Mouse (Mus musculus): ENCODE measurements around the gene Derl3.
"Not testable (repeated sequence)": the region's sequence is repeated elsewhere in the genome, so short reads cannot be mapped to it uniquely, and the experiment has no call there.

Gene Derl3

DNA sequence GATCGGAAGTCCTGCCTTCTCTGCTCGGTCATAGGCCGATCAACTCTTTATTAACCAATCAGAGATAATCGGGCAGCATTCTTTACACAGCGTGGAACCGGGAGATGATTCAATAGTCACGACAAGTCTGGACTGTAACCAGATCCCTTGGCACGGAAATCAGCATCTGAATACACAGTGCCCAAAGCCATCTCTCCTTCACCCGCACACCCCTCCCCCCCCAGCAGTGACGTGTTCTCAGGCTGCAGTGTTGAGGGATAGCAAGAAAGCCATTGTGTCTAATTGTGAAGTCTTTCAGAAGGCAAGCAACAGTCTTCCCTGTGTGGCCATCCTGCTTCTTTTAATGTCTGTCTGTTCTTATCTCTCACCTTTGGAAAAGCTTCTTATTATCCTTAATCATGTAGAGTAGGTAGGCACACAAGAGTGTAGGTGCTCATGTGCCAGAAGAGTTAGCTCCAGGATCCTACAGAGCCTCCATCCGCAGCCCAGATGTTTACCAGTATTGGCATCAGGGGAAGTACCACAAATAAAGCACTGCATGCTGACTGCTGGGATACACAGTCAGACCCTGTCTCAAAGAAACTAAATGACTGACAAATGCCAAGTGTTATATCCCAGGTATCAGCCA, 20.2 kb upstream of the Derl3 start:
- peak; percentile 81 for DNase-seq (ENCODE audit: low read depth)

DNA sequence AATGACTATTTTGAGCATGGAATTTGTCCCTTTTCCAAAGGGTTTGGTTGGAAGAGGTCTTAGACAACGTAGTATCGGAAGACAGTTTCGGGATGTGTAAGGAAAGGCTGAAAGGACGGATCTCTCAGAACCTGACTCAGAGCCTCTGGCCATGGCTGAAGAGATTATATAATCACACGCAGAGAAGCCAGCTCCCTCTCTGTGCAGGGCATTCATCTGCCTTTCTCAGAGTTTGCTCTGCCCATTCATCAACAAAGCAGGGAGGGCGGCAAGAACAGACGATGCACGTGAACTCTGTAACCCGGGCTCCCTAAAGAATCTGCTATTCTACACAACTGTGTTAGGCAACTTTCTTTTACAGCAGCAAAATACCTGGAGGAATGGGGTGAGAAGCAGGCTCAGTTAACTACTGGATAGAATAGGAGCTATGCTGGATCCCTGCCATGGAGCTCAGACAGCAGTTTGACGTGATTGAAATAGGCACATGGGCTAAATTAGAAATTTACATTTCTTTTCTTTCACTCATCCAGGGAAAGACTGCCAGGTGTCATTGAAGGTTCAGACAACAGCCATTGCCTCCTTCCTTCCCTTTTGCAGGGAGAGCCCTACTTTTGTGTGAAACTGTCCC, 19.6 kb upstream of the Derl3 start:
- peak; percentile 32 for DNase-seq (ENCODE audit: low read depth)

DNA sequence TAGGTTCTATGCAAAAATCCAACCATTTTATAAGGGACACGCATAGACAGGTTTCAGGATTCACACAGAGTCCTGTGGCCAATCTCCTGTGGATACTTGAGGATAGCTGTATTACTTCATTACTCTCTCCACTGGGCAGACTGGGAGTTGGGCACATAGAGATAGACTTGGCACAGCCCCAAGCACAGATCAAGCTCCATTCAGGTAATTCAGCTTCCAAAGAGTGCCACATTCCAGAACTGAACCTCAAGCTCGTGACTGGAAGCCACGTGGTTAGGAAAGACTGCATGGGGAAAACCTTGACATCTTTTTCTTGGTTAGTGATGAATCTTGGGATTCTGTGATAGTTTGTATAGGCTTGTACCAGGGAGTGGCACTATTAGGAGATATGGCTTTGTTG, 14.4 kb upstream of the Derl3 start:
- no peak for DNase-seq (ENCODE audit: low read depth)

DNA sequence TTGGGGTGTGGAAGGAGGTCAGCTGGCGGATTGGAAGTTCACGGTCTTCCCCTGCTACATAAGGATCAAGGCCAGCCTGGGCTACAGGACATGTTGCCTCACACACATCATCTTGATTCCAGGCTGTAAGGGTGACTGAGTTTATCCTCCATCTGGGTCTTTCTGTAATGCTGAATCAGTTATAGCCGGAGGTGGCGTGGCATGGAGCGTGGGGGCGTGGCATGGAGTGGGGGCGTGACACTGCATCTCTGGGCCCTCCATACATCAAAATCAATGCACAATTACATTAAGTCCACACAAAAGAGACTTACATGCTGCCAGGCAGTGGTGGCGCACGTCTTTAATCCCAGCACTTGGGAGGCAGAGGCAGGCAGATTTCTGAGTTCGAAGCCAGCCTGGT, 12.9 kb upstream of the Derl3 start:
- DNase-seq (ENCODE audit: low read depth), result no peak

DNA sequence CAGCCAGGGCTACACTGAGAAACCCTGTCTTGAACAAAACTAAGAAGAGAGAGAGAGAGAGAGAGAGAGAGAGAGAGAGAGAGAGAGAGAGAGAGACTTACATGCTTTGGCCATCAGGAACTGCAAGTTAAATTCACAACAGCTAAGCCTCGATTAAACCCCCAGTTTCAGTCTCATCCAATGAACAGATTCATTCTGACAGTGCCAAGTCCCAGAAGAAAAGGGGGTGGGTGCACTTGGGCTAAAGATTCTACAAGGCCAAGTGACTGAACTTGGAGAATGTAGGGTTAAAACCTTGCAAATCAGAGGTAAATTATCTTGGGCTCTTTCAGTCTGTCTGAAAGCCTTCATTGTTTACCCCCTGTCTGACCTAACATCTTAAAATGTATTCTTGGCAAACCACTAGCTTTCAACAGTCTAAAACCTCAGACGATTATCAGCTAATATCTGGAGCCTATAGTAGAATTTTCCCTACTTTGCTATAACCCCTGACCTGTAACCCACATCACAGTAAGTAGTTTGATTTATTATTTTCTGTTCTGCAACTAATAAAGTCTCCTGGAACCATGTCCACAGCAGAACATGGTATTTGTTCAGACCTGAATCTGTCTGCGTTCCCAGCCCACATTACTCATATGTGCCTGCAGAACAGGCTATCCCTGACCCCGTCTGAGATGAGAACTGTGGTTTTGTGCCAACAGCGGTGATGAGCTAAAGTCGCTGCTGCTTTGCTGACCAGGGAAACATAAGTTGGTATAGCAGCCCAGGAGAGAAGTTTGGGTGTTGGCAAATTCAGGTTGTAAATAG, 12.2 kb upstream of the Derl3 start:
- DNase-seq (ENCODE audit: low read depth), result peak; percentile 84

DNA sequence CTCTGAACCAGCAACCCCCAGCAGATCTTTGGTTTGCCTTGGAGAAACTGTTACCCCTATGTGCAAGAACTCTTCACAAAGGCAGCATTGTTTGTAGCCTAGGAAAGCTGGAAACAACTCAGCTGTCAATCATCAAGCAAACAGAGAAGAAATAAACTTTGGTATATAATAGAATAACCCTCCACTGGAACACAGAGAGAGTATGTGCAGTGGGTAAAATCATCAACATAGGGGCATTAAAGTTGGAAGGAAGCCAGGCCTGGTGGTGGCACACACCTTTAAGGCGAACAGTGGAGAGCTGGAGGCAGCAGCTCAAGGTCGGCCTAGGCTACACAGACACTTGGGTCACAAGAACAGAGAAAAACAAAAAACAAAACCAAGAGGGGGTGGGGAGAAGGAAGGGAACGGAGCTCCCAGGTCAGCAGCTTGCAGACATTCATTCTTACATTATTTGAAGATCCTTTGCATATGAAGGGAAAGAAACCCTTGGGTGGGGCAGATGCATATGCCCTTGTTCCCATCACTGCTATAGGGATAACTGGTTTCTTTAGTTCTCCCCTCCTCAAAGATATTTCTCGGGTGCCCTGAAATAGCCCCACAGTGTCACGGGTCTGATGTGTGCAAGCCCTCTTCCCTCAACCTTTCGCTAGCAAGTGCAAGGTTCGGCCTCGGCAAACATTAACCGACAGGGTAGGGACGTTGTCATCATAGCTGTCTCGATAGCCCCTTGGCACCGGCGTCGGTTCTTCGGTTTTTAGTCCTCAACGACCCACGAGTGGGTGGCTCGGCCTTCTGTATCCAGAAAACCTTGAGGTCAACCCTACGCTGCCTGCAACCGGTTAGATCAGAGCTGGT, 11.4 kb upstream of the Derl3 start:
- no peak for DNase-seq (ENCODE audit: low read depth)

DNA sequence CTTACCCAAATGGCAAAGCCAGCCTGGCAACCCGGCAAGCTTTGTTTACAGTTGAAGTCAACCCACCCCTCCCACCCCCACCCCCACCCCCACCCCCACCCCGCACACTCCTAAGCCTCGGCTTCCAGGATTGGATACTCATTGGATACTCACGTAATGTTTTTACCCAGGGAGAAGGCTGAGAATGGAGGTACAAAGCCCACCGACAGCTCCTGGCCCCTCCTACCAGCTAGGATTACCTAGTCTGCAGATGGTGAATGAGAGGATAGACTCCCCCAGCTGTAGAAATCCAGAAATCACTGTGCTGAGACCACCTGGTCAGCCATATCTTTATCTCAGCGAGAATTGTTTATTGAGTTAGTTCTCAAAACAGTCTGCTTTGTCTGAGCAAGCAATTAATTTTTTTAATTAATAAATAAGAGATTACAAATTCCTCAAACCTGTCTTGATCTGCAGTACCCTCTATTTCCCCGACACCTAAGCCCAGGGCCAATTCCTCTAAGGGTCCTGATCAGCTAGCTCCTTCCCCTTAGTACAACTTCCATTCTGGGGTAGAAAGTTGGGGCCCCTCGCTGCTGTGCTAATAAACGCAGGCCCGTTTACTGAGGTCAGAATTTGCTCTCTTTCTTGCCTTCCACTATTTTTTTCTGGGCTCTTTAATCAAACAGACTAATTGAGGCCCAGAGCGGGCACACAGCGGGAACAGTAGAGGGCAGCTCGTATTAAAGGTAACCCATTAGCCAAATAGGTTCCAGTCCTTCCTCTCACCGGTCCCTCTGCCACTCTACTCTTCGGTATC, 10.6 kb upstream of the Derl3 start:
- no peak for DNase-seq (ENCODE audit: low read depth)

DNA sequence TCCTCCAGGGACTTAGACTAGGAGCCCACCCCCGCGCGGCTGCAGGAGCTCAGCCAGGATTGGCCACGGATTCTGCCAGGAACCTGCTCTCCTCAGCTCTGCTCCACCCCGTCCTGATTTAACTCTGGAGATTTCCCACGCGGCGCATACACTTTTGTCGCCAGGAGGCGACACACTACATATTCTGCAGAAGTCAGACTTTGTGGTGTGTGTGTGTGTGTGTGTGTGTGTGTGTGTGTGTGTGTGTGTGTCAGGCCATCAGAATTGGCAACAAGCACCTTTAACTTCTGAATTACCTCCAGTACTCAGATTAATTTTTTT, 10.0 kb upstream of the Derl3 start:
- peak; percentile 77 for DNase-seq (ENCODE audit: low read depth)

DNA sequence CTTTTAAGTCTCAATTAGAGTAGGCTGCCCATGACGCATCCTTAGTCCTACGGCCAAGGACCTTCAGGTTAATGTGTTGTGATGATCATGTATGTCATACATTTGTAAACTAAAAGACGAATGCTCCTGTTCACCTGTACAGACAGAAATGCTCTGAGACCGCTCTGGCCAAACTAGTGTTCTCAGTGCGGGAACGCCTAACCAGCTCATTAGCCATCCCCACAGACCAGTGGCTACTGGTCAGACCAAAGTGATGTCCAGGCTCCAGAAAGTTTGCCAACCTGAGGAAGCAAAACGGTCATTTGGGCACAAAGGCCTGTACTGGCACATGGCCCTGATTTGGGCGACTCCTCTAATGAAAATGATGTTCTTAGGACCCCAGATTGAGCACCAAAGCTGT, 8.5 kb upstream of the Derl3 start:
- DNase-seq (ENCODE audit: low read depth), result no peak

DNA sequence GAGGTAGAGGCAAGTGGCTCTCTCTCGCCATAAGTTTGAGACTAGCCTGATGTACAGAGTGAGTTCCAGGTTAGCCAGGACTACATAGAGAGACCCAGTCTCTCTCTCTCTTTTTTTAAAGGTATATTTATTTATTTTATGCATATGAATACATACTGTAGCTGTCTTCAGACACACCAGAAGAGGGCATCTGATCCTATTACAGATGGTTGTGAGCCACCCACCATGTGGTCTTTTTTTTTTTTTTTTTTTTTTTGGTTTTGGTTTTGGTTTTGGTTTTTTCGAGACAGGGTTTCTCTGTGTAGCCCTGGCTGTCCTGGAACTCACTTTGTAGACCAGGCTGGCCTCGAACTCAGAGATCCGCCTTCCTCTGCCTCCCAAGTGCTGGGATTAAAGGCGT, 5.7 kb upstream of the Derl3 start:
- DNase-seq (ENCODE audit: low read depth), result not testable (repeated sequence)

DNA sequence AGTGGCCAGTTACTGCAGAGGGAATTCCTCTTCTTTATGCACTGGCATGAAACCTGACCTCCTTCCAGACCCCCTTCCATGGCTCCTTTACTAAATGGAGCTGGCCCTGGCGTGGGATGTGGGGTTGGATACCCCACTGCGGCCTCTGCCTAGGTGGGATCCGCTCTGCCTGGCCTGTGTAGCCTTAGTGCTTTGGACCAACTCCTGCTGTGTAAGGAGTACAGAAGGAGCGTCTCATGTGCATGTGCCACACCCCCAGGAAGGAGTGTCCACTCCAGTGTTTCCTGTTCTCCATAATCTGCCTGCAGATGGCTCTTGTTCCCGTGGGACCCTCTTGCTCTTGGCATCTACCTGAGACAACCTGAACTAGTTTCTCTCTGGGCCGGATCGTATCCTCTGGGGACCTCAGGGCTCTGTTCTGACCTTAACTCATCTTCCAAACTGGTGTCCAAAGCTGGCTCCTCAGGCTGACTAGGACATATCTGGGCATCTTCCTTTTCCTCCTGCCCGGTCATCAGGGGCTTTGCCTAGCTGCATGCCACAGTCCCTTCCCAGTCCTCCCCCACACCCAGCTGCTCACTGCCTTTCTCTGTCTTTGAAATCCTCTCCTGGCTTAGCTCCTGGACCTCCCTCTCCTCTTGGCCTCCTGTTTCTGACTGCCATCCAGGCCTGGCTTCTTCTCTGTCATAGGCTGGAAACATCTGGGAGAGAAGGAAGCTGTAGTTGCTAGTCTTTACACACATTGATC, 3.6 kb upstream of the Derl3 start:
- no peak for DNase-seq (ENCODE audit: low read depth)

DNA sequence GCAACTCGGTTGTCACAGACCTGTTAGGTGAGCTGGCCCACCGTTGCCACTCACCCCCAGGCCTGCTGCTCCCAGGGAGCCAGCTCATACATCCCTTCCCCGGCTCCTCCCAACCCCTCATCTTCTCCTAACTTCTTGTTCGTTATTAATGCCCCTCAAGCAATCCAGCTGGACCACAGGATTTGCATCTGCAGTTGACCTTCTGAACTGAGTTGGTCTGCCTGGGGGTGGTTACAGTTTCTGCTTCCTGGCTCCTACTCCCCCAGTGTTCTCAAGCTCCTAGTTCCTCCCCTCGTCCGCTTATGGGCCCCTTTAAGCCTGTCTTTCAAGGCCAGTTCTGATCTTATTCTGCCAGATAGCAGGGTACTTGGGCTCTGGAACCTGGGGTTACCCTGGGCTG, 1.4 kb downstream of the Derl3 start:
- DNase-seq (ENCODE audit: low read depth), result no peak

DNA sequence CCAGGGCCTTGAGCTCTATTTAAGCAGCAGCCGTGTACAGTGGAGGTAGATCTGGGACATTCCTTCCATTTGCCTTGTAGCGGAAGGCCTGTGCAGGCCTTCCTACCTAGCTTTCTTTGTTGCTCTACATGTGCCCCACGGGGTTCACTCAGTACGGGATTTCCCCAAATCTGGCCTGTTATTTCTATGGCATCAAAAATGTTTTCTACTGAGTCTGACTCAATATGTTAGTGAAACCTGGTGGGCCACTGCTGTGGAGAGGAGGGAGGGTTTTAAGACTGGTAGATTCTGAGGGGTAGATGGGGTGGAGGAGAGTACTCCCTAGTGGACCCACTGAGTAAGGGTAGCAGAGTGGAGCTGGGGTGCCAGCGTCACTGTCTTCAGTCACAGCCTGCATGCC, 2.5 kb downstream of the Derl3 start:
- no peak for DNase-seq (ENCODE audit: low read depth)

DNA sequence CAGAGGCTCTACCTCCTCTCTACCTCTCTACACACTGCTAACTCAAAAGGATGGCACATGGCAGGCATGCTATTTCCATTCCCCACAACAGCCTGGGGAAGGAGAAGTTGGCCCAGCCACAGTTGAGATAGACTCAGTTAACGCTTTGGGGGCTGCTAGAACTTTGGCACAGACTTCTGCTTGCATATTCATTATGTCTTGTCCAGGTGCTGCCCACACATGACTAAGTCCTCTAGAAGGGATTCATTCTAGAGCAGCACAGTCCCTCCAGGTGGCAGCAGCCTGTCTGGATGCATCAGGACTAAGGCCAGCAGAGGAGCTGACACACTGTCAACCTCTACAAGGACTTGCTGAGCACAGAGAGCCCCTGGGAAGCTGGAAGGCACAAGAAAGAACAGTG, 3.0 kb downstream of the Derl3 start:
- DNase-seq (ENCODE audit: low read depth), result no peak

DNA sequence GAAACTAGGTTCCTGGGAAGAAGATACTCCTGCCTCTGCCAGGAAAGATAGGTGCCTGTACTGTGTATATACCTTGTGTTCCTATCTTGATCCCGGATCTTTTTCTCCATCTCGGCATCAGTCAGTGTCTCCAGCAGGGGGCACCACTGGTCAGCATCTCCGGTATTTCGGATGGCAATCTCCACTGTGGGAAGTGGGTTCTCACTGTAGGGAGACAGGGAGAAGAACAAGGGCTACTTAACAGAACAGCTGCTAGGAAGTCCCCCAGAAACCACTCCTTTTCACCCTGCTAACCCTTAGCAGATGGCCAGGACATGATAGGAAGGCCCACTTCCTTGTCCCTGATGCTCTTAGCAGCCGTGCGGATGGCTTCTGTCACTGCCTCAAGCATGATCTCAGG, 4.2 kb downstream of the Derl3 start:
- peak; percentile 74 for DNase-seq (ENCODE audit: low read depth)

DNA sequence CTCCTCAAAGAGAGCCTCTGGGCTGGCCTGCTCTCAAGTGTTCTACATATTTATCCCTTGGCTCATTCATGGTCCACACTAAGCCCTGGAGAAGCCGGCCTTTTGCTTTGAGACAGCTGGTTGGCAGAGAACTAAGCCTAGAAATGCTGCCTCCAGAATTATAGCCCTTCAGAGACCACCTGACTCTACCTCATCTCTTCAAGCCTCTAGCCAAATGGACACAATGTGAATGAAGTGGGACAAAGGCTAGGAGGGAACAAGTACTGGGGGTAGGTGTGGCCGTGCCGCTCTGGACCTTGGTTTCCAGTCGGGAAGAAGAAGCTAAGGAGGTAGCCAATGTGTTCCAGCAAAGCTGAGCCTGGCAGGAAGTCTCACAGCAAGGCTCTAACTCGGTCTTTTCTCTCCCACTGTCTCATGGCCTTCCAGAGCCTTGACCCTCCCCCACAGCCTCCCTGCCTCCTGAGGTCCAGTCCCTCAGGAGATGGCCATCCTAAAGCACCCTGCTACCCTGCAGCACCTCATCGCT, 4.9 kb downstream of the Derl3 start:
- DNase-seq (ENCODE audit: low read depth), result peak; percentile 42

DNA sequence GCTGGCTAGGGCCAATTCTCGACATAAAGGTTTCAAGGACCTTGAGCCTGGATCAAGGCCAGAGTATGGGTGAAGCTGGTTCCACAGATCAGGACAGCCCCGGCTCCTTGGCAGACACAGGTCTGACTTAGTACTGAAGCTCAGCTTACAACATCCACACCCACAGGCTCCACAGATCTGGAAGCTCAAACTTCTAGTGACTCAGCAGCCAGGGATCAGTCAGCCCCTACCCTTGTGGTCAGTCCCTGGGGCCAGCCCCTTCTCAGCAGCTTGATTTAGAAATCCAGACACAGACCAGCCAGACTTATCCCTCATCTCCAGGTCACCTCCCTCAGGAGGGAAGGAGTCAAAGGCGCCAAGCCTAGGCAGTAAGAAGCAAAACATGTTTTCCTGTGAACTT, 5.6 kb downstream of the Derl3 start:
- DNase-seq (ENCODE audit: low read depth), result peak; percentile 92

DNA sequence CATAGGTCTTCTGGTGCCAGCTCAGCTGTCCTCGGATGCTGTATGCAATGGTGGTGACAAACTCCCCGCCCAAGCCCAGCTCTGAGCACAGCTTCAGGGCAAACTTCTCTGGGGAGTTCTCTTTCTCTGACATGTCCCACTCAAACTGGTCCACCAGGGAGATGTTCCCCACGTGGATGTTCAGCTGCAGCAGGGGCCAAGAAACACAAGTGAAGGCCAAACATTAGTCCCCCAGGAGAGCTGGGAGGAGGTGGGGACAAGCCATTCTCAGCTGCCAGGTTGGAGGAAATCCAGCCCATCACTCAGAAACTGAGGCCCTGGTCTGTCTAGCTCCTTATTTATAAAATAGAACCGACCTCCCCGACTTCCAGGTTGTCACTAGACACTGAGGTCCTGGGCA, 11.2 kb downstream of the Derl3 start:
- DNase-seq (ENCODE audit: low read depth), result no peak

DNA sequence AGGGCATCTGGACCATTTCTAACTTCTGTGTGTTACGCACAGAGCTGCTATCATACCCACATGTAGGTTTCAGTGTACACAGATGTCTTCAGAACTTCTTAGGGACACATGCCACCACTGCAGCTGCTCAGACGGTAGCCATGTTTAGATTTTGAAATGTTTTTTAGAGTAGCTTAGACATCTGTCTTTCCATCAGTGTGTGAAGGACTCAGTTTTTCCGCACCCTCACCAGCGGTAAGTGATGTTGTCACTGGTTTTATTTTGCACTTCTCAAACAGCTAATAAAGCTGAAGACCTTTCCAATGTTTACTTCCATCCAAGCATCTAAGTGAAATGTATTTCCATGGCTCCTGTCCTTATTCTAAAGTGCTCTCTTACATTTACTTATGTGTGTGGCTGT, 13.7 kb downstream of the Derl3 start:
- no peak for DNase-seq (ENCODE audit: low read depth)

DNA sequence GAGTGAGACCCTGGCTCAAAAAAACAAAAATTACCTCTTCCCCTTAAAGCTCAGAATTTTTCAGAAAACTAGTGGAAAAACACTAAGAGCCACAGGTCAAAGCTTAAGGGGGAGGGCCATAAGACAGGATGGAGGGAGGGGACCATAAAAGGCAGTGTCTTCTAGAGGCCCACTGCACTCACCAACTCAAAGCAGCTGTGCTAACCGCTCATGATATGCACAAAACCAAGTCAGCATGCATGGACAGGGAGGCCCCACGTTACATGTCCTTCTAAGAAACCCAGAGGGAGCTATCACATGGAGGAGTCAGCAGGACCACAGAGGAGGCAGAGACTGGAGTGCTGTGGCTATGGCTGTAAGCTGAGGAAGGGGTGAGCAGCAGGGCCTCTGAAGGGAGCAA, 17.5 kb downstream of the Derl3 start:
- DNase-seq (ENCODE audit: low read depth), result no peak
